Mouse (Mus musculus) left cerebral cortex, postnatal 14 days (tissue): ENCODE measurements around the gene Whrn. TPM values are rescaled to one million over a fixed set of nuclear protein-coding genes. Genes with fewer than 3 reads are reported as not detected.

Experiments
- DNase-seq, 2 experiments: peaks; one replicate each; pipeline ENCODE4 v3.0.0; 2021 to 2022; ENCODE audit warnings: low spot score in 2 of 2, mixed read lengths in 1 of 2
- intact Hi-C: fragments of 180-260 bp; cut with DNase I; formaldehyde crosslinking; loops from one replicate; pipeline ENCODE4 v1.15.1; 2025
- total RNA-seq, 2 experiments: library from RNA; stranded (reverse); gene quantifications; 2 replicates each; pipeline ENCODE4 v1.2.3; 2021

Gene Whrn
- total RNA-seq, 2 experiments from 2014 or later = 46.6 to 51.2 TPM

- intact Hi-C loops = loop anchor here (5.0 kb wide), 2 partner anchors 425 to 1075 kb away; no protein-coding TSS in a partner anchor
- peak; percentile 90 to 92 for DNase-seq
Observed at GRCm38 (mm10) chr4:63417318-63417957, 78.4 kb downstream of the Whrn start.

- no peak for DNase-seq
- intact Hi-C loops = loop anchor here (5.0 kb wide), 2 partner anchors 427 to 1077 kb away; no protein-coding TSS in a partner anchor
Observed at GRCm38 (mm10) chr4:63414951-63415350, 80.8 kb downstream of the Whrn start.

- intact Hi-C loops = no loop called here
- no peak for DNase-seq
Observed at GRCm38 (mm10) chr4:63411222-63411621, 84.6 kb downstream of the Whrn start.

- intact Hi-C loops = no loop called here
- peak; percentile 92 to 93 for DNase-seq
Observed at GRCm38 (mm10) chr4:63410583-63410934, 85.2 kb downstream of the Whrn start.

GRCm38 (mm10) chr4:63409908-63410582 is 85.7 kb downstream of the Whrn start:
- intact Hi-C loops = loop anchor here (1.0 to 10.0 kb wide), 2 partner anchors 42 to 225 kb away; no protein-coding TSS in a partner anchor
- DNase-seq = peak in 1 of 2 experiments; percentile 41

- intact Hi-C loops = loop anchor here (1.0 to 10.0 kb wide), 2 partner anchors 41 to 225 kb away; no protein-coding TSS in a partner anchor
- no peak for DNase-seq
Observed at GRCm38 (mm10) chr4:63409317-63409907, 86.4 kb downstream of the Whrn start.

- peak in 1 of 2 experiments; percentile 68 for DNase-seq
- intact Hi-C loops = loop anchor here (1.0 to 10.0 kb wide), 2 partner anchors 40 to 224 kb away; no protein-coding TSS in a partner anchor
Observed at GRCm38 (mm10) chr4:63408649-63409048, 87.1 kb downstream of the Whrn start.

GRCm38 (mm10) chr4:63408247-63408646 is 87.5 kb downstream of the Whrn start:
- no peak for DNase-seq
- intact Hi-C loops = loop anchor here (10.0 kb wide), 1 partner anchor 223 kb away; no protein-coding TSS in a partner anchor

GRCm38 (mm10) chr4:63405683-63406082 is 90.1 kb downstream of the Whrn start:
- DNase-seq = no peak
- intact Hi-C loops = loop anchor here (2.0 to 10.0 kb wide), 2 partner anchors 221 to 247 kb away; no protein-coding TSS in a partner anchor

GRCm38 (mm10) chr4:63405051-63405450 is 90.7 kb downstream of the Whrn start:
- no peak for DNase-seq
- intact Hi-C loops = loop anchor here (2.0 to 10.0 kb wide), 2 partner anchors 220 to 246 kb away; no protein-coding TSS in a partner anchor

- no peak for DNase-seq
- intact Hi-C loops = loop anchor here (2.0 to 10.0 kb wide), 2 partner anchors 219 to 245 kb away; no protein-coding TSS in a partner anchor
Observed at GRCm38 (mm10) chr4:63404205-63404604, 91.6 kb downstream of the Whrn start.

GRCm38 (mm10) chr4:63403040-63403959 is 92.5 kb downstream of the Whrn start, which contains the start of gene Akna:
Akna (minus strand) TSS chr4:63403354.
- DNase-seq = peak; percentile 75 to 82
- intact Hi-C loops = loop anchor here (10.0 kb wide), 1 partner anchor 218 kb away; no protein-coding TSS in a partner anchor

- intact Hi-C loops = loop anchor here (10.0 kb wide), 1 partner anchor 218 kb away; no protein-coding TSS in a partner anchor
- DNase-seq = no peak
Observed at GRCm38 (mm10) chr4:63402558-63402957, 93.2 kb downstream of the Whrn start.

GRCm38 (mm10) chr4:63402056-63402455 is 93.7 kb downstream of the Whrn start:
- no peak for DNase-seq
- intact Hi-C loops = loop anchor here (10.0 kb wide), 1 partner anchor 217 kb away; no protein-coding TSS in a partner anchor

GRCm38 (mm10) chr4:63401620-63402019 is 94.2 kb downstream of the Whrn start:
- intact Hi-C loops = loop anchor here (10.0 kb wide), 1 partner anchor 217 kb away; no protein-coding TSS in a partner anchor
- no peak for DNase-seq

- intact Hi-C loops = loop anchor here (10.0 kb wide), 1 partner anchor 216 kb away; no protein-coding TSS in a partner anchor
- DNase-seq = no peak
Observed at GRCm38 (mm10) chr4:63400541-63401306, 95.1 kb downstream of the Whrn start.

GRCm38 (mm10) chr4:63399691-63400270 is 96.0 kb downstream of the Whrn start:
- intact Hi-C loops = loop anchor here (10.0 kb wide), 1 partner anchor 215 kb away; no protein-coding TSS in a partner anchor
- no peak for DNase-seq
